Mouse (Mus musculus): ENCODE results near the gene Haghl. TPM values are rescaled to one million over a fixed set of nuclear protein-coding genes. Genes with fewer than 3 reads are reported as not detected.
A peak's percentile ranks its signal among the peaks of the same experiment; 100 is the strongest.

The Haghl gene
- total RNA-seq (2022): 100 to 1,000 TPM; 120 to 140 (median 140) TPM

DNA sequence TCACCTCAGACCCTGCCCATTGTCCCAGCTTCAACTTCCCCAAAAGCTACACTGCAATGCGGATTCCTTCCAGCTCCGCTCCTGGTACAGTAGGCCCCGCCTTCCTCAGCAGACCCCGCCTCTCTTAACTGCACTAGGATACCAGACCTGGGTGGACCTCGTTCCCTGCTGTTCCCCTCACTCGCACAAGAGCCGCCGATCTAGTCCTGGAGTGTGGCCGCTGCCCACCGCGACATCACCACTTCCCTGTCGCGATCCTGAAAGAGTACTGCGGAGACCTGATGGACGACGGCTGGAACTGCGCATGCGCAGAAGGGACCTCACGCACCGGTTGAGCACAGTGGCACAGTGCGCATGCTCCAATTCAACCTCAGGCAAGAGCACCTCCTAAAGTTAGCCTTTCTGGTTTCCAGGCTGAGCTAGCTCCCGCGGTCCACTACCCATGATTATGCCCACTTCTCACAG, at the start of gene Haghl:
Haghl (minus strand) TSS at position 393 of the 465 bp plus-strand sequence.
- DNase-seq (ENCODE audit: low spot score in 2 of 2): peak; percentile 94 to 98

GRCm38 (mm10) chr17:25834595-25835222, 49.2 kb upstream of the Haghl start:
- DNase-seq (ENCODE audit: low spot score in 2 of 2): no peak

DNA sequence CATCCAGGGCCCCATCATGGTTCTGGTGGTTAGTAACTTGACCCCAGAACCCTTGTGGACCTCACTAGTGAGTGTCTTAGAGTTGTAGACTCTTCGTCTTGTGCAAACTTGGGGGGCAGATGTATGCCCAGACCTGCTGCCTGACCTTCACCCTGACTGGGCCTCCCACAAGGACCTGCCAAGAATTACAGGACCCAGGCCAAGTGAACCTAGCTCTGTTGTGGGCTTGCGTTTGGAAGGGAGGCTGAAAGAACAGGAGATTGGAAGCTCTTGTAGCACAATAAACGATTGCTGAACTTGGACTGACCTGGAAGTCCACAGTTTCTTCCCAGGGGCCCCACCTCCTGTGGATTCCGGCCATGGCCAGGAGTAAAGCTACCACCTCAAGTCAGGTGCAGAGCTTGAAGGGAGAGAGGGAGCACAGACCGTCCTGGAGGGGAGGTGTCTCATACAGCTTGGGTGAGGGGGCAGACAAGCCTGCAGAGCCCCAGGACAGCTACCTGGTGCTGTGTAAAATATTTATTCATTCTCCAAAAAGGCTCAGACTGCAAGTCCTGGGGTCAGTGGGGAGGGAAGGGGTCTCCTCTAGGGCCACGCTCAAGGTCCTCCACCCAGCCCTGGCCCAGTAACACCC, 48.6 kb upstream of the Haghl start:
- DNase-seq (ENCODE audit: low spot score in 2 of 2): no peak

GRCm38 (mm10) chr17:25833291-25833663, 47.8 kb upstream of the Haghl start, which contains the start of gene Stub1:
Gene Stub1, minus strand, starts transcription at chr17:25833404.
- peak in 1 of 2 experiments; percentile 87 for DNase-seq (ENCODE audit: low spot score in 2 of 2)

DNA sequence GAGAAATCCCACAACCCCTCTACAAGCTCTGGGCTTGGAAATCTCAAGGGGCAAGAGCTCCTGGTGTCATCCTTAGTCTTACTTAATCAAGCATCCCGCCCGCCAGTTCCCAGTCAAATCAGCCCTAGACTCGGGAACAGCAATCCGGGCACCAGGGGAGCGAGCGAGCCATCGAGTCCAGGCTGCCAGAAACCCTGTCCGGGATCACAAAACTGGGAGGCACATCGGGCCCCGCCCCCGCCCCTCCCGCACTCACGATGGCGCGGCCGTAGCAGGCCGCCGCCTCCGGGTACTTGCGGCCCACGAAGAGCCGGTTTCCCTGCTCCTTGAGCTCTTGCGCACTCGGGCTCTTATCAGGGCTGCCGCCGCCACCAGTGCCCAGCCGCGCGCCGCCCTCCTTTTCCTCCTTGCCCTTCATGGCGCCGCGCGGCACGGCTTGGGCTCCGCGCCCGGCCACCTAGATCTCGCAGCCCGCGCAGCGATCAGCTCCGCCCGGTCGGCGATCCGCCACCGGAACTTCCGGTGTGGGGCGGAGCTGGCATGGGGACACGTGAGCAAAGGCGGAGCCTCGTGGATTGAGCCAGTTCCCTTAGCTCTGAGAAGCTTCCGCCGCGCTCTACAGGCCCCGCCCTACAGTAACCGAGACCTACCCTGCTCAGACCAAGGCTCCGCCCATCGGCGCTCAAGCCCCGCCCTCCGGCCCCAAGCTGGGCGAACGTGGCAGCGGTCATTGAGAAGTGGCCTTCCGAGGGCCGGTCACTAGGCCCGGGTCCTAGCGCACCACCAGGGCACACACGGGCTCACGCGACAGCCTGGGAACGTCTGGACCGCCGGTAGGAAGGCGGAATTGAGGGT, 47.2 kb upstream of the Haghl start:
- peak; percentile 97 to 99 for DNase-seq (ENCODE audit: low spot score in 2 of 2)

- no peak for DNase-seq (ENCODE audit: low spot score in 2 of 2)
Observed at GRCm38 (mm10) chr17:25831451-25832281, 46.2 kb upstream of the Haghl start.

DNA sequence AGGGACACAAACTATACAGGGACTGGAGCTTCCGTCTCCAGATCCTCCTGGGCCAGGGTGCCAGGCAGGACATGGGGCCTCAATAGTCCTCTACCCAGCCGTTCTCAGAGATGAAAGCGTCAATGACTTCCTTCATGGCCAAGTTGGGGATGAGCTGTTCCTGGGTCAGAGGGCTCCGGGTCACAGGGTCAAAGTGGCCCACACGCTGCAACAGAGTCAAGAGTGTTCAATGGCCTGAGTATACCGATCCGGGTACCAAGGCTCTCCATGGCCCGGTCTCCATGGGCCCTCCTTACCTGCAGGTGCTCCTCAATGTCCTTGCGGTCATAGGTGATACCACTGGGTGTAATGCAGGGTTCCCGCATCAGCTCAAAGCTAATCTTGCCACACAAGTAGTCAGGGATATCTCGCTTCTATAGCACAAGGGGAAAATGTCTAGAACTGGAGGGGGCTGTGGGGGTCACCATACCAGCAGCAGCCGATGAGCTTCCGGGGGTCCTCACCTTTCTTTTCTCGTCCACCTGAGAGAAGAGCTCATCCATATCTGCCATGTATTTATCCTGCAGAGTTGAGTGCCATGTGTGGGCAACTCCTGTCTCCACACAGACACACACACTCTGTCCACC, 45.4 kb upstream of the Haghl start:
- no peak for DNase-seq (ENCODE audit: low spot score in 2 of 2)

DNA sequence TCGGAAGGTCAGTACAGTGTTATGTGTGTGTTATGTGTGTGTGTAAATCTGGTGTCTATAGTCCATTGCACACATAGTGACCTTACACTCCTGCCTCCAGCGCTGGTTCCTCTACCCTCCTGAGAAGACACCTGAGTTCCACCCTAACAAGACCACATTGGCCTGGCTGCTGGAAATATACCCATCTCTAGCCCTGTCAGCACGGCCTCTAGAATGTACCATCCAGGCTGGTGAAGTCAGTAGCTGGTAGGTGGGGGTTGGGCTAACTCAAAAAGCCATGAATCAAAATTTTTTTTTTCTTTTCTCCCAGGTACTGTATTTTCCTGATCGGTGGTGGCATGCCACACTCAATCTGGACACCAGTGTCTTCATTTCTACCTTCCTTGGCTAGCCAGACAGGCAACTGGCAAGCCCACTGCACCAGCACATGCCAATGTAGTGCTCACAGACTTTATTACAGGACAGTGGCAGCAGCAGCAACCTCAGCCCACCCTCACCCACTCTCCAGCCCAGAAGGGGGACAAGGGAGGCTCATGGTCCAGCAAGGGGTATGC, 44.8 kb upstream of the Haghl start:
- no peak for DNase-seq (ENCODE audit: low spot score in 2 of 2)

GRCm38 (mm10) chr17:25829558-25830017, 44.1 kb upstream of the Haghl start:
- DNase-seq (ENCODE audit: low spot score in 2 of 2): no peak

DNA sequence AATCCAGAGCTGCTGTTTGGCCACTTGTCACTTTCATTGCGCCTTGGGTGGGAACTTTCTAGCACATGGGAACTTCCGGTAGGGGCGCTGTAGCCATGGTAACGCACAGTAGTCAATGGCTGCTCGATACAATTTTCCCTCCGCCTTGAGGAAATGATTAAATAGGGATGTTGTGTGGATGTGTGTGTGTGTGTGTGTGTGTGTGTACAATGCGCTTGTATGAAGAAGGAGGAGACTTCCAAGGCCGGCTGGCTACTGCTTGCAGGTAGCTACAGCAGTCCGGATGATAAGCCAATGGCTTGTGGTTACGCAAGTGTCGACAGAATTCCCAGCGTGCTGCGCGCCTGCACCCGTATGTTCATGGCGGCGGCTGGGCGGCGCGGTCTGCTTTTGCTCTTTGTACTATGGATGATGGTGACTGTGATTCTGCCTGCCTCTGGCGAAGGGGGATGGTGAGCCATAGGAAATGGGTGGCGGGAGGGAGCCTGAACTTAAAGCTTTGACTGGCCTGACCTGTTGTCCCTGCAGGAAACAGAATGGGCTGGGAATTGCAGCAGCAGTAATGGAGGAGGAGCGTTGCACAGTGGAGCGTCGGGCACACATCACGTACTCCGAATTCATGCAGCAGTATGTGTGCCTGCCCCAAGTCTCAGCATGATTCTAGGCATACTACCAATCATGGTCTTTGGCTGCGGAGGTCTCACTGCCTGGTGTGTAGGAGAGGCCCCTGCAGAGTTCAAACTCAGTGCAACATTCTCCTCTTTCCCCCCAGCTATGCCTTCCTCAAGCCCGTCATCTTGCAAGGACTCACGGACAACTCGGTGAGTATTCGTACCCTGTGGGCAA, 43.5 kb upstream of the Haghl start, which contains the start of gene Jmjd8:
Jmjd8 (plus strand) TSS at position 156 of the 846 bp plus-strand sequence.
- DNase-seq (ENCODE audit: low spot score in 2 of 2): peak in 1 of 2 experiments; percentile 81

- DNase-seq (ENCODE audit: low spot score in 2 of 2): no peak
Observed at GRCm38 (mm10) chr17:25828223-25828594, 42.7 kb upstream of the Haghl start.

- DNase-seq (ENCODE audit: low spot score in 2 of 2): no peak
Observed at GRCm38 (mm10) chr17:25827546-25828222, 42.2 kb upstream of the Haghl start.

- no peak for DNase-seq (ENCODE audit: low spot score in 2 of 2)
Observed at GRCm38 (mm10) chr17:25827011-25827410, 41.5 kb upstream of the Haghl start.

- no peak for DNase-seq (ENCODE audit: low spot score in 2 of 2)
Observed at GRCm38 (mm10) chr17:25825984-25826570, 40.6 kb upstream of the Haghl start.

DNA sequence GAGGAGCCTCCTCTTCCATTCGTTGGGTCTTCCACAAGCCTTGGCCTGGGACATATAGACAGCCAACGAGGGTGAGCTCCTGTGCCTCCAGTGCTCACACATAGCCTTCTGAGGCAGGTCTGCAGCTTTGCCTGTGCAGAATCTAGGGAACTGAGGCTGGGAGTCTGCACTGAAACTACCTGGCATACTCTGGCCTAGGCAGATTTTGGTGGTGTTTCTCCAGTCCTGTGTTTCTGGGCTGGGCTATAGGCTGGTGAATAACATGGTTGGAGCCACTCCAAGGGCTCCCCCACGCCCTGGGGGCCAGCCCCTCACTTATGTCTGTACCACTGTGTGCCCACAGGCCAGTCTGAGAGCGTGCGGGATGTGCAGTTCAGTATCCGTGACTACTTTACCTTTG, 39.8 kb upstream of the Haghl start:
- no peak for DNase-seq (ENCODE audit: low spot score in 2 of 2)

DNA sequence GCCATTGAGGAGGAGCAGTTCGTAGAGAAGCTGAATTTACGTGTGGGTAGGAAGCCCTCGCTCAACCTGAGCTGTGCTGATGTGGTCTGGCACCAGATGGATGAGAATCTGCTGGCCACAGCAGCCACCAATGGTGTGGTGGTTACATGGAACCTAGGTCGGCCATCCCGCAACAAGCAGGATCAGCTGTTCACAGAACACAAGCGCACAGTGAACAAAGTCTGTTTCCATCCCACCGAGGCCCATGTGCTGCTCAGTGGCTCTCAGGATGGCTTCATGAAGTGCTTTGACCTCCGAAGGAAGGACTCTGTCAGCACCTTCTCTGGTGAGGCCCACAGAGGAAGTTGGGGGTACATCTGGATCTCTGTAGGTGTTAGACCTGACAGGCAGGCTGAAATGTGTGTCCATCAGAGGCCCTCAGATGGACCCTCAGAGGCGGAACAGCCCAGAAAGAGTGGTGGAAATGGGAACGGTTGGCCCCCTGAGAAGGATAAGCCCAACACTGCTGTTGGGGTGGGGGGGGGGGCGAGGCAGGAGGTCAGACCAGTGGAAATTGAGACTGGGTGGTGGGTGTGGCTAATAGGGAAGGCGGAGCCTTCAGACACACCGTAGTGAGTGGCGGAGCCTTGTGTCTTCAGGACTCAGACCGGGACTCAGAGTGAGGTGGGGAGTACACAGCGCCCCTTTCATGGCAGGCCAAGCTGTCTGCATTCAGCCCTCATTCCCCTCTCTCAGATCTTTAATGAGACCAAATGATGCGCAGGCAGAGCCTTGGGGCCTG, 39.1 kb upstream of the Haghl start:
- DNase-seq (ENCODE audit: low spot score in 2 of 2): no peak

DNA sequence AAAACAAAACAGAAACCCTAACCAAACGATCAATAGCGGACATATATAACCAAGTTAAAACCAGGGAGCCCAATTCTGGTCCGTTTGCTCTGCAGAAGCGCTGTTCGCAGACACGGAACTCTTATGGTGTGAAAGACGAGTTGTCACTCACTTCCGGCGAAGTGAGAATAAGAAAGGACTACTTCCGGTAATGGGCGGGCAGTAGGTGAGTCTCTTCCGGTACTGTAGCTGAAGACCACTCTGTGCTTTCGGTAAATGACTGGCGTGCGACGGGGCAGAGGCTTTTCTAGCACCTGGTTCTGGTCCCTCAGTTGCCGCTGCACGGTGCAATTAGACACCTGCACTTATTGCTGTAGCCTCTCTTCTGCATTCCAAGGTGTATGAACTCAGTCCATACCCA, 38.0 kb upstream of the Haghl start, which contains the start of gene Wdr24:
Wdr24 (plus strand) TSS at position 176 of the 400 bp plus-strand sequence.
- DNase-seq (ENCODE audit: low spot score in 2 of 2): peak in 1 of 2 experiments; percentile 73
